Mouse (Mus musculus) layer of hippocampus, postnatal 36 days (tissue): ENCODE data around the gene Gm17416. TPM values are rescaled to one million over a fixed set of nuclear protein-coding genes. Genes with fewer than 3 reads are reported as not detected.

Experiments used
- DNase-seq, 2 experiments: peaks; one replicate each; pipeline ENCODE4 v3.0.0; 2022
- total RNA-seq, 2 experiments: library from RNA; stranded (reverse); gene quantifications; 2 replicates each; pipeline ENCODE4 v1.2.3; 2021

Gene Gm17416
- total RNA-seq, result not detected

DNA sequence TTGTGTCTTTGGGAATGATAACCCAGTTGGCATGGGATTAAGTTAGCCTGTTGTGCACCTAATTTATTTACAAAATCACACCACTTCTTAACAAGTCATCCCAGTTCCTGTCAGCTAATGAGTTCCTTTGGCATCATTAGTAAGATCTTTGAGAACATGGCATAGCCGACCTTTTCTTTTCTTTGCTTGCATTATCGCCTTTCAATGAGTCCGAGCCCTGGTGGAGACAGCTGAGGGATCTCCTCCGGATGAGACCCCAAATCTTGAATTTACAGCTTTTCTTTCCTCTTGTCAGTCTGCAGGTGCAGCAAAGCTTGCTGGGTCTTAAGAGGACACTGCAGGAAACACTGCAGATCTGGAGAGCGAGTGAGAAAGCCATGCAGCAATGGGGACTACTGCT lies at the start of gene Gm17416:
Gene Gm17416, plus strand, starts transcription at position 301 of the 400 bp plus-strand sequence.
- no peak for DNase-seq

GRCm38 (mm10) chr2:152539944-152540710 lies 29.0 kb upstream of the Gm17416 start, which contains the start of gene Defb29:
TSS of gene Defb29 (minus strand) at chr2:152540098.
- no peak for DNase-seq

- DNase-seq, result no peak
Measured at GRCm38 (mm10) chr2:152541979-152542378, 27.2 kb upstream of the Gm17416 start.

DNA sequence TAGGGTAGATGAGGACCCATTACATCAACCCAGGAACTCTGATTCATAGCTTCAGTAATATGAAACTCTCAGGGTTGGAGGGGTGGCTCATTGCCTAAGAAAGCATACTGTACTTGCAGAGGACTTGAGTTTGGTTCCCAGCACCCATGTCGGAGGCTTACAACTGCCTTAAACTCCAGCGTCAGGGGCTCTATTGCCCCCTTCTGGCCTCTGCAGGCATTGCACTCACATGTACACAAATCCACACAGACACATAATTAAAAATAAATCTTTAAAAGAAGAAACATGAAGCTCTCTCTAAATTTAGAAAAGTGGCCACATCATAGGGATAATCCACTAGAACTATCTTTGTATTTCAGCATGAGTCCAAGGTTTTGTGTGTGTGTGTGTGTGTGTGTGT lies 26.2 kb upstream of the Gm17416 start:
- no peak for DNase-seq

DNA sequence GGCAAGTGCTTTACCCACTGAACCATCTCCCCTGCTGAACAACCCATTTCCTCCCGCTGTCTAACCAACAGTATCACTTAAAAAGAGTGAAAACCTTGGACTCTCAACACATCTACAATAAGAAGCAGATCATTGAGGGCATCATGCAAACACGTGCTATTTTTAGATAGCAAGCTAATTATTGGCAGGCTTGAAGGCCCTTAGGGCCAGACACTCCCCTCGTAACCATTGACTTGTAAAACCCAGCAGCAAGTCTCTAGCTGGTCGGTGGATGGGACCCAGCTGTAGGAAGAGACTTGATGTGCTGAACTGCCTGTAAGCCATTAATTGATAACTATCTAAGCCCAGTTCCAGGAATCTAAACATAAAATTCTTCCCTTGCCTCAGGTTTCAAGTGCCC lies 25.7 kb upstream of the Gm17416 start:
- no peak for DNase-seq

GRCm38 (mm10) chr2:152544691-152545090 lies 24.4 kb upstream of the Gm17416 start:
- DNase-seq, result peak; percentile 64 to 76

DNA sequence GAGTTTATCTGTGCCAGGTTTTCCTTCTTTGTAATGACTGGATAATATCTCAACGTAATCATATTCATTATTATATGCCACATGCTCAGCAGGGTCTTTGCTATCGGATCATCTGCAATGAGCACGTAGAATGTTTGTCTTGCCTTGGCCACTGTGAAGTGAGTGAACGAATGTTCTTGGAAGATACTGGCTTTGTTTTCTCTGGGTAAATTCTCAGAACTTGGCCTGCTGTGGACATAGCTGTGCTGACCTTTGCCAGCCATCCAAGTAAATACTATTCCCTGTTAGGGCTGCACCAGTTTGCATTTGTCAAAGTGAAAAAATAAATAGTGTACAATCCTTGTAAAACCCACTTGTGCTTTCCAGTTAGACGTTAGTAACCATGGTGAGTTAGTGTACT lies 21.0 kb upstream of the Gm17416 start:
- no peak for DNase-seq

DNA sequence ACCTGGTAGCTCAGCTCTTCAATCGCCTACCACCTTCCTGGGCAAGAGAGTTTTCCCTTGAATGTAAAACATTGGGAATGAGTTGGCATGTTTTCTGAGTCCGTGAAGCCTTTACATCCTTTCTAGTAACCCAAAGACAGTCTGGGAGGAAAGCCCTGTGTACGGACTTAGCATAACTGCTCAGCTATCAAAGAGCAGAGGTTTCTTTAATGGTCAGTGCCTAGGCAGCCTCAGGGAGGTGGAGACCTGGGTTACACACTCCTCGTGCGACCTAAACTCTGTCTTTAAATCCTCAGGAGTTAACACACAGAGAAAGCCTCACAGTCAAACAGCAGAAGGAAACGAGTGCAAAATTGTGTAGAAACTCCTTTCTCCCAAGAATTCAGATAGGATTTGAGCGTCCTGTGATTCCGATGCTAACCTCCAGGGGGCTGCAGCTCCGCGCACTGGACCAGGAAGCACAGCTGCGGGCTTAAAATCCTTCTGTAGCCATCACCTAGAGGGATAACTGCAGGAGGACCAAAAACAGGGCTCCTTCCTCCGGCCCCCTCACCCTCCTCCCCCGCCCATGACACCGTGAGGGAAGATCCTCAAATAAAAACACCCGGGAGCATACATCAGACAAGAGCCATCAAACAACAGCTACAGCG lies 15.2 kb upstream of the Gm17416 start:
- DNase-seq, result peak; percentile 38 to 48

- DNase-seq, result no peak
Measured at GRCm38 (mm10) chr2:152556655-152557054, 12.5 kb upstream of the Gm17416 start.

DNA sequence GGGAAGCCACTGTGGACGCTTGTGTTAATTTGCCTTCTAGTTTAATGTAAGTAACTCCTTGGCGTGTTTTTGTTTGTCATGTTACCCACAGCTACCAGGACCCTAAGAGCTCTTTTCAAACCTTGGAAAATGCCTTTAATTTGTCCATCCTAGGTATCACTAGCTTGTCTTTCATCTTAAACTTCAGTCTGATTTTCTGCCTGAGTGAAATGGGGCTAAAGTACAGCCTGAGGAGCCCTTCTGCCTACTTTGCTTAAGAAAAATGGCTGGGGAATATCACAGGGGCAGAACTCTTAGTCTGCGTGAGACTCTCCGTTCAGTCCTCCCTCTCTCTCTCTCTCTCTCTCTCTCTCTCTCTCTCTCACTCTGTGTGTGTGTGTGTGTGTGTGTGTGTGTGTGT lies 743 bp downstream of the Gm17416 start:
- no peak for DNase-seq

DNA sequence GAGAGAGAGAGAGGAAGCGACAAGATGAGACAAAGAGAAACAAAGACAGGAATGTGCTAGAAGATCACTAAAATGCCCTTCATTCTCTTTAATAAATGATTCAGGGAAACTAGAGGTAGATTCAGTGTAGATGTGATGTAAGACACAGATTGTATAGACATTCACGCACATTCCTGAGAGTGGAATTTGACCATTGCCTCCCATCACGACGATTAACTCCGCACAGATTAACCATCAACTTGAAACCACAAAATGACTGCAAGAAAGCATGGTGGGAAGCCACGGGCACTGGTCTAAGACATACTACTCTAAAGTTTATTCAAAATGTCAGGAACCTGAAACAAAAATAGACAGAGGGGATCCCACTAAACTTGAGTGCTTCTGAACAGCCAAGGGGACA lies 1.2 kb downstream of the Gm17416 start:
- DNase-seq, result no peak

GRCm38 (mm10) chr2:152572114-152572794 lies 3.1 kb downstream of the Gm17416 start, which contains the start of gene Defb21:
TSS of gene Defb21 (plus strand) at chr2:152572744.
- no peak for DNase-seq

- DNase-seq, result no peak
Measured at GRCm38 (mm10) chr2:152573484-152573883, 4.3 kb downstream of the Gm17416 start.

GRCm38 (mm10) chr2:152580107-152580506 lies 11.0 kb downstream of the Gm17416 start, which contains the start of gene Defb19:
TSS of gene Defb19 (minus strand) at chr2:152580312.
- no peak for DNase-seq

DNA sequence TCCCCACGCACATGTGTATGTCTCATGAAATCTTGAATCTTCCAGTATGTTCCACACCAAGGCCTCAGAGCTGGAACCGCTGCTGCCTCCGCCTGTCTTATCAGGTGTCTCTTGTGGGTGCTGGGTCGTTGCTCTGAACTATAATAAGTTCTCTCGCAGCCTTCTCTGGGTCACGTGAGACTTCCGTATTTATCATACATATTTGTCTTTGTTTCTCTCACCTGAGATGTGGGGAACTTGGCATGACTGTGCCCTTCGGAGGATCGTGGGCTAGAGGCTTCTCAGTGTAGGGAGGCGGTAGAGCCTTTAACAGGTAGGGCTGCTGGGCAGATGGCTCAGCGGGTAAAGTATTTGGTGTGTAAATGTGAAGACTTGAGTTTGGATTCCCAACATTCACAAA lies 11.5 kb downstream of the Gm17416 start:
- DNase-seq, result no peak

GRCm38 (mm10) chr2:152586926-152587560 lies 17.9 kb downstream of the Gm17416 start:
- DNase-seq, result no peak

DNA sequence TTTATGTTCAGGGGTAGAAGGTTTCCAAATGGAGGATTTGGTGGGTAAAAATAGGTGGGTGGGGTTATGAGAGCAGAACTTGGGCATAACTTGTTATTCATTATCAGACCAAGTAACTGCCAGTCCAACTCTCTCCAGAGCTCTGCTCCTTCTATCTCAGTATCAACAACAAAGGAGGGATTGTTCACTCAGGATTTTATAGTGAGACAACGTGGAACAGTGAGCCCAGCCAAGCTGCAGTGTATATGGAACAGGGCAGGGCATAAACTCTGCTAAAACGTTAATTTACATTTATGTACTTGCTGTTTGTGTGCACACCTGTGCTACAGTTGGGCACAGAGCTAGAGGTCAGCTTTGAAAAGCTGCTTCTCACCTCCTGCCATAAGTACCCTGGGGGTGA lies 19.3 kb downstream of the Gm17416 start:
- DNase-seq, result no peak

DNA sequence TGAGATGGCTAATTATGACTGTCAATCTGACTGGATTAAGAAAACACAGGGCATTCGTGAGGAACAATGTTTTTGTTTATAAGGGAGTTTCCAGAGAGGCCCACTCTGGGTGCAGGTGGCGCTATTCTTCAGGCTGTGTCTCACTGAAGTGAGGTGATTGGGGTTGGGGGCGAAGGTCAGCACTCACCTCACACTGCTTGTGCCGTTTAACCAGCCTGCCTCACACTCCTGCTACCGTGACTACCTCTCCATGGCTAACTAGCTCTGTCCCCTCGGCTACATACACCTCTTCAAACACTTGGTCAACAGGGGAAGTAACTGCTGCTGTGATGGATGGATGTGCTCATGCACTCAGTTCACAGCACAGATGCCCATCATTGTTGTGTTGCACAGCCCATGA lies 19.9 kb downstream of the Gm17416 start:
- DNase-seq, result no peak

GRCm38 (mm10) chr2:152599299-152599698 lies 30.2 kb downstream of the Gm17416 start, which contains the start of gene Defb45:
TSS of gene Defb45 (minus strand) at chr2:152599399.
- no peak for DNase-seq

- DNase-seq, result no peak
Measured at GRCm38 (mm10) chr2:152600076-152600475, 30.9 kb downstream of the Gm17416 start.

DNA sequence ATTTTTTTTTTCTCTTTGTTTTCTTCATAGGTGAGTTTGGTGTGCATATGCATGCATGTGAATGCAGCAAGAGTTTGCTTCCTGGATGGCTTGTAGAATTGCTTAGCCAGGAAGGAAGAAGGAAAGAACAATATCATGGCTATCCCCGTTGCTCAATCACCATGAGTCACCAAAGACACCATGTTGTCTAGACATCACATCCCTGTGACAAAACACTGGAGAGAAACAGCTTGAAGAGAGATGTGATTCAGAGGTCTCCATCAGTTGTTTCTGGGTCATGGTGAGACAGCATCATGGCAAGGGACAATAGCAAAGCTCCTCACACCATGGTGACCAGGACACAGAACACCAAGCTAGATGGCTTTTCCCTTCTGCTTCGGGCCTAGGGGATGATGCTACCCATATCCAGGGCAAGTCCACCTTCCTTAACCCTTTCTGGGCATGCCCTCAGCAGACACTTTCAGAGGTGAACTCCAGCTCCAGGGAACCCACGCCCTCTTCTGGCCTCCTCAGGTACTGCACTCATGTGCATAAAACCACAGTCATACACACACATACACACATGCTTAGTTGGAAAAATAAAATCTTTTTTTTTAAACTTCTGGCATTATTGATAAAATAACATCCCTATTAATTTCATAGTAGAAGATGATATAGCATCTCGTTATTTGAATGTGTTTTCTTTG lies 32.3 kb downstream of the Gm17416 start:
- DNase-seq, result no peak

DNA sequence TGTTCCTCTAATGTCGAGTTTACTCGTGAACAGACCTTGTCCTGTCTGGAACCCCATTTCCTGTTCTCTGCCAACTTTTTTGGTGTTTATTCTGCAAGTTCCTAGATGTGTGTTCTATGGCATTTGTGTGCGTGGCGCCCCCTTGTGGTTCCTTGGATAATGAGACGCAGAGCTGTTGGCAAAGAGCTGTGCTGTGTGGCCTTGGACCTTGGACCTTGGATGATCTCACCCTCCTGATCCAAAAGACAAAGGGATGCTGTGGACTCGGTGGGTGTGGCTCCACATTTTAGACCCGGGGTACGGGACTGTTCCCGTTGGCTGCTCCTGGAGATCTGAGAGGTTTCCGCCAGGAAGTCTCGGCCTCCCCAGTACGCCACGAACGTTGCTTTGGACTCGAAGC lies 34.9 kb downstream of the Gm17416 start, which contains the start of gene Defb36:
Gene Defb36, plus strand, starts transcription at position 271 of the 400 bp plus-strand sequence.
- peak in 1 of 2 experiments; percentile 23 for DNase-seq
